Mouse (Mus musculus): ENCODE results near the gene Smyd4.

DNA sequence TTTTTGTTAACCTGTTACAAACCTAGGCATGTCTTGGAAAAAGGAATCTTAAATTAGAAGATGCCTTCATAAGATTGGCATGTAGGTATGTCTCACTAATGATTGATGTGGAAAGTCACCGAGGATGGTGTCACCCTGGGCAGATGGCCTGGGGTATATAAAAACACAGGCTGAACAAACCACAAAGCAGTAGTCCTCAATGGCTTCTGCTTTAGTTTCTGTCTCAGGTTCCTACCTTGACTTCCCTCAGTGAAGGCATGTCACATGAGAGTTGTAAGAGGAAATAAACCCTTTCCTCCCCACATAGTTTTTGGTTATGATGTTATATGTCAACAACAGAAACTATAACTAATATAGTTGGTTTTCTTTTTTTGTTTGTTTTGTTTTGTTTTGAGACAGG is 47.4 kb downstream of the Smyd4 start:
- TF ChIP-seq CTCF (IDR thresholded peaks at IDR 0.05; ENCODE audit: insufficient read depth, low read depth, low read length): no peak
- no peak for TF ChIP-seq POLR2A (IDR thresholded peaks at IDR 0.05; ENCODE audit: insufficient read depth, low read depth, low read length)
